Mouse (Mus musculus) cerebellum, adult 11 months (tissue): Measurements from ENCODE around the gene Hmga1.

Experiments used
- DNase-seq: peaks from one replicate; pipeline ENCODE4 v3.0.0; 2022

Gene Hmga1

DNA sequence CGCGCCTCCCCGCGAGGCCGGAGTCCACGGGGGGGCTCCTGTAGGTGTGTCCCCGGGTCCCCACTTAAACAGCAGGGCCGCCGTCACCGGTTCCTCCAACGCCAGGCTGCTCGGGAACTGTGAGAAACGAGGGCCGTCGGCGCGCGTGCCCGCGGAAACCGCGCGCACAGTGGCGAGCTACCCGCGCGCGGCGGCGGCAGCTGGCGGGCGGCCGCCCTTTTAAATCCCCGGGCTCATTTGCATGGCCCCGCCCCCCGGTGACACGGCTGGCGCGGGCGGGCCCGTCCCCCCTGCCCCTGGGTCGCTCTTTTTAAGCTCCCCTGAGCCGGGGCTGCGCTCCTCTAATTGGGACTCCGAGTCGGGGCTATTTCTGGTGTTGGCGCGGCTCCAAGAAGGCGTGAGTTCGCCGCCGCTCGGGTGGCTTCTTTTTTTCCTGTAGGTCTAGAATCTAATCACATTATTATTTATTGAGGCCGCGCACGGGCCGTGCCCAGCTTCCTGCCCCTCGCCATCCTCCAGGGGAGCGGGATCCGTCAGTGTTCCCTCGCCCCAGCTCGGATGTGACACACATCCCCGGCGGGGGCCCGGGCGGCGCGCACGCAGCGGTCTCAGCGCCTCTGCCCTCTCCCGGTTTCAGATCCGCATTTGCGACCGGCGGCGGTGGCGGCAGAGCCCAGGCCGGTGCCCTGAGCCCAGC, at the start of gene Hmga1:
Gene Hmga1 (plus strand): TSS at position 183 of the 697 bp plus-strand sequence.
- peak; percentile 84 for DNase-seq

DNA sequence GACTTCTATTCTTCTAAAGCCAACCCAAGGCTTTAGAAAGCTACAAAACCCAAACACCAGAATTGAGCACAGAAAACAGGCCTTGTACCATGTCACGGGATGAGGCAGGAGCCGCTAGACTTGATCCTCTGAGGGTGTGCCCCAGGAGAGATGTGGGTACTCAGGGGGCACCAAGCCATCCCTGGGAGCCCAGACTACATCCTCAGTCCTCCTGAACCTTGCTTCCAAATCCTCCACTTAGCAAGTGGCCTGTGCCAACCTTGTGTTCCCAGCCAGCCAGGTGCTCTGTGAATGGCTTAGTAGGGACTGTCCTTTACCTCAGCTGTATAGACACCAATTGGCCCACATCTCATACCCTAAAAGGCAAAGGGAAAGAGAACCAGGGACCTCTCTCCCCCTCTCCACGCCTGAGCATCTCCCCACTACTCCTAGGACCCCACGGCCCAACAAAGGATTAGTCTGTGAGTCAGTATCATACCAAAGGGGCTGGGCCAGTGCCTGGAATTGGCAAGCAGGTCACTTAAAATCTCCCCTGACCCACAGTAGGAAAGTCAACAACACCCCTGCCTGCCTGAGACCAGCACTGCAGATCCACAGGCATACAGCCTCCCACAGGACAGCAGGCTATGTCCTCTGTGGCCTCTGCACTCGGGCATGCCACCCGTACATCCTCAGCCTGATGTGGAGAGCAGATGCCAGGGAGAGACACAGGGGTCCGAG, 49.3 kb upstream of the Hmga1 start:
- peak; percentile 34 for DNase-seq

DNA sequence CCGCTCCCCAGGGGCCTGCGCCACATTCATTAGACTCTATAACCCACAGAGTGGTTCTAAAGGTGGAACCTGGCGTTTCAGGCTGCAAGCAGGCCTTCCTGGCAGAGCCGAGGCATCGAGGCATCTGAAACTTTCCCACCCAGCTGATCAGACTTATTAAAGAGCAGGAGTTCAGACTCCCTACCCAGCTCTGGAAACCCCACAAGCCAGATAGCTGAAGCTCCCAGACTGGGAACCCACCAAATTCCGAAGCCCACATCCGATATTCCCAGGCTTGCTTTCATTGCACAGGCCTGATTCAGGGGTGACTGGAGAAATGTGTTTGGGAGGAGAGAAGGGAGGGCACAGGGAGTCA, 48.7 kb upstream of the Hmga1 start:
- DNase-seq = no peak

DNA sequence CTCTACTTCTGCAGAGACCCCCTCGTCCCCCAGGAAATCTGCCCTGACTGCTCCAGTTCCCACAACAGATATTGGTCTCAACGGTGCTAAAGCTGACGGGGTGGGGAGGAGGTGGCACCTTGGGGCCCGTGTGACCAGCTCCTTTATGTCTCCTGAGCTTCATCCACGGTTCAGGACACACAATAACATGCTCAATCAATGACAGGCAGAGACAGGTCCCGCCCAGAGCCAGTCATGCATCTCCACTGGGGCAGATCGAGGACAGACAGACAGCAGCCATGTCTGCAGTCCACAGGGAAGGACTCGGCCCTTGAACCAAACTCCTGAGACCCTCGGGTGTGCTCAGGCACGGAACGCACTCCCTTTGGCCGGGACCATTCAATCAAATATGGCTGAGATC, 48.3 kb upstream of the Hmga1 start:
- DNase-seq = no peak

DNA sequence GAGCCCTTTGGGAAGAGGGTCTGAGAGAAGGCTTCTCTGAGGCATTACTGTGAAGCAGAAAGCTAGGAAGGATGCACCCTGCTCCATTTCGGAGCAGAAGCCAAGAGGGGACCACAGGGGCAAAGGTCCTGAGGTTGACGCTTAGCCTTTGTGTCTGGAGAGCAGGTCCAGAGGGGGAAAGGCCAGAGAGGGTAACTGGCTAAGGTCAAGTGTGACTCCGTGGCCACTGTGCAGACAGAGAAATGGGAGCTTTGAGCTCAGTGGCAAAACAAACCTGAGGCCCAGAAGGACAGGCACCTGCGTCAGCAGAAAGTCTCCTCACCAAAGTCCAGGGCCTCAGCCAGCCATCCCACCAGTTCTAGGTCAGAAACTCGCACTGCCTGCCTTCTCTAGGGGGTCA, 47.8 kb upstream of the Hmga1 start:
- DNase-seq = no peak

DNA sequence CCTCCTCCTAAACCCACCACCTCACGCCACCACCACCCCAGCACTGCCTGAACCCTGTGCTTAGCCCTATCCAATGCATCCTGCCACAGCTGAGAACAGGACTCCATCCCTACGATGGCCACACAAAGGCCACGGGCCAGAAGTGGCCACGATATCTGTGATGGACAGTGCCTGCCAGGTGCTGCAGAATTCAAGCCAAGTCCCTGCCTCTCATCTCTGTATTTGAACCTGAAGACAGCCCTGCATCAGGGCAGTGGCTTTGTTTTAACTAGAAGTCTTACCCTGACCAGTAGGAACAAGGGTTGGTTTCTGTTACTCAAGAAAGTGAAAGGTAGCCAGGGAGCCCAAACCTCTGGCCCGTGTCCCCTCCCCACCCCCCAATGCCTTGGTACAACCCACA, 47.2 kb upstream of the Hmga1 start:
- peak; percentile 39 for DNase-seq

DNA sequence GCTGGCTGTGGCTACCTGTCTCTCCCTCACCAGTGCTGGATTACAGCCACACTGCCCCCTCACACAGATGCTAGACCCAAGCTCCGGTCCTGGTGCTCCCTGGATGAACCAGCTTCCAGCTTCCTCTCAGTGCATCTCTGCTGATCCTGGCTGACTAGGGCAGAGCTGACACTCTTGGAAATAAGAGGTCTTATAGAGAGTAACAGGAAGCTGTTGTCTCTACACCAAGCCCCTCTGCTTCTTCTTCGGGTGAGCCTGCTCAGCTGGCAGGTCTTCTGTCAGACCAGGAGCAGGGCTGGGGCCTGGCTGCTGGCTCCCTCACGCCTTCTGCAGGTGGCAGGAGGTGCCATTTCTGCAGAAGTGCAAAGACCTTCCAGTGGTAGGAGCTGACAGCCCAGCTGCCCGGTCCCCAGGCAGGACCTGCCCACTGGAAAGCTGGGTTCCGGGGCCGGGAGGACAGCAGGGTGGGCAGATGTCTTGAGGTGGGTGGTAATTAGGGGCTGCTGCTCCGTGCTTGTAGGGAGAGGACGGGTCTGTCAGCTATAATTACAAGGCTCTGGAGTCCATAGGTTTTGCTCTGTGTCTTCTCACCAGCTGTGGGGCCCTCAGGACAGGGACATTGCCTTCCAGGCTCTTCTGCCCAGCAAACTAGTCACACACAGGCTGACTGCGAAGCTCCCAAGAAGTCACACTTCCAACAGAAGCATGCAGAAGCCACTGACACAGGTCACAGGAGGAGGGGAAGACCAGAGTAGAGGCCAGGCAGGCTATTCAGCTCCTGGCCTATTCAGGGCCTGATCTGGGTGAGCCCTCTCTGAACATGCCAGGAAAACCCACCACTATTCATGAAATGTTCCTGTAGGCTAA, 45.8 kb upstream of the Hmga1 start:
- DNase-seq = no peak

DNA sequence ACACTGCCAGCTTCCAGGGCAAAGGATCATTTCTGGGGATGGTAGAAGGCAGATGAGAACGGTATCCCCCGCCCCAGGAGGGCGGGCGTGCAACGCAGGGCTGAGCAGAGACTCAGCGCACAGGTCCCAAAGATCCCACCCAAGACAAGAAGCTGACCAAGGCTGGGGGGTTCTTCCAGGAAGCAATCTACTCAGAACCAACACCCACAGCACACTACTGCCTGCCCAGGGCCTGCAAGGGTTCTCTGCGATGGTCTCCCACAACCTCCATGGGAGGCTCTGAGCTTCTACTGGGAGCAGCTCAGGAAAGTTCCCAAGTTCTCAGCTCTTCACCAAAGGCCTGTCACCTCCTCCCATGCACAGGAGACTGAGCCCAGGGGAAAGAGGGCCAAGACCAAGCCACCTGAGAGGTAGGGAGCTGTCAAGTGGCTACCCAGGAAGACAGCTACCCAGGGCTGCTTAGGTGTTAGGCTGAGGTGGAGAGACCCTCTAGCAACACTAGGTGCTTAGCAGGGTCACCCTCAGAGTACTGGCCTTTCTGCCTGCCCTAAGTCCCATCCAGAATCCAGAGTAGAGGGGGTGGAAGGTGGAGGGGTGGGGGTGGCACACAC, 45.1 kb upstream of the Hmga1 start:
- no peak for DNase-seq

DNA sequence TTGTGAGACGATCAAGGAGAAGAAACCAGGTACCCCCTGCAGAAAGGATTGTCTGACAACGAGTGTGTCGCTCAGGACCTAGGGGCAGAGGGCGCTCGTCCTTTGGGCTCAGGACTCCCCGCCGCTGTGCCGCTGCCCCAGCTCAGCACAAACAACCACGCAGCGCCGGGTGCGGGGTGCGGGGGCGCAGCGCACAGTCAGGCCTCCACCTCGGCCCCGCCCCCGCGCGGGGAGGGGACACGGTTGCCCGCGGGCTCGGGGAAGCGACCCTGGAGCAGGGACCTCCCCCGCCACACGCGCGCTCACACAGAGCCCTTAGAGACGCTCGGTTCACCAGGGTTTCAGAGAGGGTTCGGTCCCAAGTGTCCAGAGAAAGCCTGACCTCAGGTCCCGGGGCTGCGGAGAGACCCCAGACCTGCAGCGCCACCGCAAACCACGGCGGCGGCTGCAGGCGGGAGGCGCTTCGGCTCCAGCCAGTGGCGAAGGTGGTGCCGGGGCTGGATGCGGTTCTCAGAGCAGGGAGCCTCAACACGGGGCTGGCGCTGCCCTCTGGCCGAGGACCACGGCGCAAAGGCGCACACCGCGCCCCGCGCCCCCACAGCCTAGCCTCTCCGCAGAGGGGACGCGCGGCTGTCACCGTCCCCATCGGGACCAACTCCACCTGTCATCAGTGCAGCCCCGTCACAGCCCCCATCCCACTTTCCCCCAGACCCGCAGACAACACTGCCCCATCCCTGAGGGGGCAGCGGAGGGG, 44.3 kb upstream of the Hmga1 start:
- peak; percentile 82 for DNase-seq

DNA sequence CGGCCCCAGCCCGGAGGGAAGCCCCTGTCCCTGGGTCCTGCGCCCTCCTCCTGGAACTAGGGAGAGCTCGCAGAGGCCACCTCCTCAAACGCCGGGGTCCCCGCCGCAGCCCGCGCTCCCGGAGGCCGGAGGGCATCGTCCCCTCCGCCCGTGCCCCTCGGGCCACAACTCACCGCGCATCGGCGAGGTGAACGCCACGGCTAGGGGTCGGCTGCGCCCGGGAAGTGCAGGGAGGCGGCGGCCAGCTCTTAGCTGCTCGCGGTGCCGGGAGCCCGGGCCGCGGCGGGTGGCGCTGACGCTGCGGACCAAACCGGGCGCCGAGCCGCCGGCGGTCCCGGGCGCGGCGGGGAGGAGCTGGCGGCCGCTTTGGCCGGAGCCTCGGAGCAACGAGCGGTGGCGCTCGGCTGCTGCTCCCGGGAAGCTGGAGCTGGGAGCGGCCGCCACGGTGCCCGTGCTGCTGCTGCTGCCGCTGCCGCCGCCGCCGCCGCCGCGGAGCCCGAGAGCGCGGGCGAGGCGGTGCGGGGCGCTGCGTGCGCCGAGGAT, 43.6 kb upstream of the Hmga1 start:
- DNase-seq = no peak

DNA sequence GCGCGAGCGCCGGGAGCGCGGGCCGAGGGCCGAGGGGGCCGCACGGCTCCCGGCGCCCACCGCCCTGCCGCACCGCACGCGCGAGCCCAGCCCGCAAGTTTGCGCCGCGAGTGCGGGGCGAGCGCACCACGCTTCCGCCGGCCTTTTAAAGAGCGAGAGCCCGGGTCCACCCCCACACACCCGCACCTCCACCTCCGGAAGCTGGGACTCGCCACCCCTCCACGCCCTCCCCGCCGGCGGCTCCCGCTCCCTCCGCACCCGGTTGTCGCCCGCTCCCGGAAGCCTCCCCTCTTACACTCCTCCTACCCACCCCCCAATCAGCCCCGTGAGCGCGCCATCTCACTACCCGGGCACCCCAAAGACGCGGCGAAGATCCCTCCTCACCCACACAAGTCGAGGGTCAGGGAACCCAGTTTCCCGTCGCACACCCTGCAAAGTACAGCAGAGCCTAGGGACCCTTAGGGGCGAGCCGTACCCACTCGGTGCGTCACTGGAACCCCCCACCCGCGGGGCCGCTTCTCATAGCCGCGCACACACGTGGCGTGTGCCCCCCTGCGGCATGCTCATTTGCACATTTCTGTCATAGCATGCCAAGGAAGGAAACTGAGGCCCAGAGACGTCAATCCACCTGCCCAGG, 42.9 kb upstream of the Hmga1 start:
- peak; percentile 78 for DNase-seq

DNA sequence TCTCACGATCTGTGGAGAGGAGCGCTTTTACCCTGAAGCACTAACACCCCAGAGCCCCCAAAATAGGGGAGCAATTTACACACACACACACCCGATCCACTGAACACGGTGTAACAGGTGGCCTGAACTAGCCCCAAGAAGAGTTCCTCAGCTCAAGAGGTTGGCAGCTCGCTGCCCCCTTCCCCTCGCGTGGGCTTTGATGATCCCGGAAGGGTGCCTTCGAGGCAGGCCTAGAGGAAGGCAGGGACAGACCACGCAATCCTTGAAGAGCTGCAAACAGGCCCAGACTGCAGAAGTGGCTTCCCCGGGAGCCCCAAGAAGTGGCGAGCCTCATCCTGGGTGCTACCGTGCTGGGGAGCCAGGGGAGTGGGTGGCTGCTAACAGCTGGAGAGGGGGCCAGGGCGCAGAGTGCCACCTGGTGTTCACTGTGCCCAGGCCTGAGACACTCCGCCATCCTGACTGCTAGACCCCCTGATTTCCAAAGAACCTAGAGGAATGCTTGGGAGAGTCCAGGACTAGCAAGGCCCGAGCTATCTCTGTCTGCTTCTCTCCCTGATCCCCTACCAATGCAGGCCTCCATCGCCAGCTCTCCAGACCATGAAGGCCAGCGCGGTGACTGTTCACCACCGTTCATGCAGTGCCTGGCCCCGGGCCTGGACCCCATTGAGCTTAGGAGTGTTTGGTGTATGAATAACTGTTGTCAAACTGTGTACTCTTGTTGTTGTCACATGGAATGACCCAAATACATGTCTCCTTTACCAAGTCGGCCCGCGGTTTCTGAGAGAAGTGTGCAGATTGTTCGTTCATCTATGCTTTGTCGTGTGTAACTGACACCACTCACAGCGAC, 42.2 kb upstream of the Hmga1 start:
- no peak for DNase-seq

DNA sequence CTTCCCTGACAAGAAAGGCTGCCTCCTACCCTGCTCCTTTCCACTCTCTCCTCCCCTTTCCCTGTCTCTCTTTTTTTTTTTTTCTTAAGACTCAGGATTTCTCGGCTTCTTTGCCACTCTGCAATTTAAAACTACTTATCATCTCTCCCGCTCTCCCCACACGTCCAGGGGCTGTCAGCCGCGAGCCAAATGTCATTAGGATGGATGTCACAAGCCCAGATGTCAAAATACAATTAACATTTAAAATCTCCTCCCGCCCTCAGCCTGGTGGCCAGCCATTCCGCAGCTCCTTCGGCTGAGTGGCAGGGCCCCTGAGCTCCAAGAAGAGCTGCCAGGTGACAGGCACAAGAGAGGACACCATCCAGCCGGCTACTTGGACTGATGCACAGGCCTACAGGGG, 38.0 kb upstream of the Hmga1 start:
- DNase-seq = no peak

DNA sequence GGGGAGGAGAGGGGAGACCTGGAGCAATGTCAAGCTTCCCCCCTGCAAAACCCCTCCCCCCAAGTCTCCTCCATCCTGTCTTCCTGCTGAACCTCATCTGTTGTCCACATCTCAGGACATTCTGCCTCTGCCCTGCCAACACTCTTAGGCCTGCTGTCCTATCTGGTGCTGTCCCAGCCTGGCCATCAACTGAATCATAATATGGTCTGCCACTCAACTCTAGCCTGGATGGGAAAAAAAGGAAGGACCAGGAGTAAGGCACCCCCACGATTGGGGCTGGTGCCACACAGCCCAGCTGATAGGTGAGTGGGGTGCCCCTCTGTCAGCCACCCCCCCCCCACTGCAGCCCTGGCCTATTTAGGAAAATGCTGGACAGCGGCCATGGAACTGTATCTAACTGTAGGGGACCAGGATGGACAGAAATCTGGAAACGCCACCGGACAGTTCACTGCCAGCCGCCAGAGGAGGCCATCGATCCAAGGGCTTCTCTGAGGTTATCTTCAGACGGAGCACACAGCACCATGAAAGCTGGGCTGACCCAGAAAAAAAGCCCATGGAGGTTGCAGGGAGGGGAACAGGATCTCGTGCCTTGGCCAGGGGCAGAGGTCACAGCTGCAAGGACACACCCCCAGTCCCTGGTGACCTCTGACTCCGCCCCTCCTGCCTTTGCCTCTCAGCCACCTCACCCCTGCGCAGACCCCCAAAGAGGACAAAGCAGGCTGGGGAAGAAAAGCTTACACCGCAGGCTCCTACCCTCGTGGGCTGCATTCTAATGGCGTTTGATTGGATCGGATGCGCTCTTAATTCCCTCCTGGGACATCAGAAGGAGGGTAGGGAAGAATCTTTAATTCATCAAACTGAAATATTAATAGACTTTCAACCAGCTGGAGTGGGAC, 37.3 kb upstream of the Hmga1 start:
- no peak for DNase-seq

DNA sequence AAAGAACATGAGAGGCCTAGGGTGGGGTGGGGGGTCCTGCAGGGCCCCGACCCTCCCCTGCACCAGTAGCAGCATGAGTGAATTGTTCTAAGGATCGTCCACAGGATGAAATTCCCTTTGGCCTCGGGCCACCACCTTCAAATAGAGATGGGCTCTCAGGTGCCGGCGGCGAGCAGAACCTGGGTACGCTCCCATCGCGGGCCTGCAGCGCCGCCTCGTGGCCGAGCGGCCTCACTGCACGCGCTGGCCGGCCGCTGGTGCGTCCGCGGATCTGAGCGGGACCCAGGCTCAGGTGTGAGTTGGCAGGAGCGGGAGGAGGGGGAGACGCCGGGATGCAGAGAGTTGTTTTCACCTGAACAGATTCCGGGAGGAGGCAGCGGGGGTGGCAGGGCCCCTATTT, 35.7 kb upstream of the Hmga1 start:
- peak; percentile 76 for DNase-seq

DNA sequence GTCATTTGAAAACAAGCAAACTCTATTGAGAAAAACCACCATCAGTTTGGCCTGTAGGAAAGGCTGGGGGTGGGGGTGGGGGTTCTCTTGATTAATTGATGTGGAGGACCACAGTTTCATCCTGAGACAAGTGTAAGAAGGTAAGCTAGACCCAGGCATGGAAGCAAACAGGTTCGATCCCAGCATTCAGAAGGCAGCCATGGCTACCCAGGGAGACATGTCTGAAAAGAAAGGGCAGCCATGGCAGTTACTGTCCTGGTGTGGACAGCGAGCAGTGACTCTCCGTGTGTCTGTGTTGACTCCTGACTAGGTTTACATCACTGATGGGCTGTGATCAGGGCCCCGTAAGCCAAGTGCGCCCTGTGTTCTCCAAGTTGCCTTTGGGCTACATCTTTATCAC, 35.0 kb upstream of the Hmga1 start, which contains the start of gene Grm4:
Gene Grm4 (minus strand): TSS at position 101 of the 400 bp plus-strand sequence.
- DNase-seq = no peak

DNA sequence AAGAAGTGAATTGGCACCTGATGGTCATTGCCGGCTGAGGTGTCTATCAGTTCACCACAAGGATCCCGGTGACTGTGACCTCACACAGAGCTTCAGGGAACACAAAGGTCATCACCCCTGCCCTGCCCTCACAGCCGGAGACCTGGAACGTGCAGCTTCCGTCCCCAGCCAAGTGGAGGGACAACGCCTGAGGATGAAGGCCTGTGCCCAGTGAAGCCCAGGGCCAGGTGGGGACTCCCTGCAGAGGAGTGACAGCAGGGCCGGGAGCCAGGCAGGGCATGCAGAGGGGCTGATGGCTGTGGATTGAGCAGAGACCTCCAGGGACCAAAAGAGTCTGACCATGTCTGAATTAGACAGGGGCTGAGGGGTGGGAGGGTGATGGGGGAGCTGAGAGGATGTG, 33.2 kb upstream of the Hmga1 start:
- no peak for DNase-seq

DNA sequence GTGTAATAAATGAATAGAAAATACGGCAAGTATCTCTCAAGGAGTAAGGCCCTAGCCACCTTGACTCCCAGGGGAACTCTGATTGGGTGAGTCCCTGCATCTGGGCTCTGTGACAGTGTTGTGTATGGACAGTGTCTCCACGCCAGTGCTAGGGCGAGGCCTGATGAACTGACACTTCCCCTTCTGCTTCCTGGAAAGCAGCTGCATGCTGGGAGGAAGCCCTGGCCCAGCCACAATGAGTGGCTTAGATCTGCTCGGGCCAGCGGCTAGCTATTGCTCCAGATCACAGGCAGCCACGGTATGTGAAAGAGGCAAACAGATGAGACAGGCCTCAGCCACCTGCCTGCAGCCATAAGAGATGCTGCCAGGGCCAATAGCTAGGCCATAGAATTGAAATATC, 29.1 kb upstream of the Hmga1 start:
- DNase-seq = no peak

DNA sequence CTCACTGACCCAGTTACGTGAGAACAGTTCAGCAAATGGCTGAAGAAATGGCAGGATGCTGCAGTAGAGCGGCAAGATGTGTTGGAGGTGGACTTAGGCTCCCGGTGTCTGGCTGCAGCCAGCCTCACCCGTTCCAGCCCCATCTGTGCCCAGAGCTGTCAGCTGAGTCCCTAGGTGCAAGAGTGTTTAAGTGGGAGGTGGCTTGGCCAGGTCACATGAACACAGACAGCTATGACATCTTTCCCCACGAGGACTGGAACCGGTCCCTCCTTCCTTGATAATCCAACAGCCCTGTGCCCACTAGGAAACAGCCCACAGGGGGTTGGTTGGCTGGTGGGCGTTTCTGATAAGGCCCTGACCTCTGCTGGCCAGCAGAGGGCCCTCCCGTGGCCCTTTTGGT, 28.3 kb upstream of the Hmga1 start:
- no peak for DNase-seq

DNA sequence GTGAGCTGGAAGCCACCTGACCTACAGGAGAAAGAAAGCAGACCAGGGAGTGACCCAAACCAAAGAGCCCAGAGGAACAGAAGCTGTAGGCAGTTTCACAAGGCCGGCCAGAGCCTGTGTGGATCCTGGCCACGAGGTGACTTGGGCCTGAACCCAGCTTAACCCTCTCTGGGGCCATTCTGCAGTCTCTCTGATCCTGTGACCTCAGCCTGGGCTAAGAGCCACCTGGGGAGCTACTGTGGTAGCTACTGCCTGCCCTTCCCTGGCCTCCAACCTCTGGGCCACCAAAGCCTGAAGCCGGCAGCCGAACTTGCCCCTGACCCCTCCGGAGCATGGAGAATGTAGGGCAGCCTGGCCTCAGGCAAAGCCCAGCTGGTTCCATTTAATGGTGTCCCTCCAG, 27.5 kb upstream of the Hmga1 start:
- DNase-seq = no peak
